Mouse (Mus musculus): Measurements from ENCODE around the gene Xrcc2.

DNA sequence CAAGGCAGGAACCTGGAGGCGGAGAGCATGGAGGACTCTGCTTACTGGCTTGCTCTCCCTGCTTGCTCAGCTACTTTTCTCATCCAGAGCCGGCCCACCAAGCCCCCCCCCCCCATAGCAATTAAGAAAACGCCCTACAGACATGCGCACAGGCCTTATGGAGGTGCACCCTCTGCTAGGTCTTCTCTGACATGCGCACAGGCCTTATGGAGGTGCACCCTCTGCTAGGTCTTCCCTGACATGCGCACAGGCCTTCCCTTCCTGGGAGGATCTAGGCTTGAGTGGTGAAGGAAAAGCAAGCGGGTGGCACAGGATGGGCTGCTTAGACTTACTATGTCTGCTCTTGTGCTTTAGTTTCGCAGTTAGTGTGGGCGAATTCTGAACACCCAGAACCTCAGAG, 37.3 kb downstream of the Xrcc2 start:
- TF ChIP-seq CTCF (IDR thresholded peaks at IDR 0.05; ENCODE audit: low read depth), result no peak
- TF ChIP-seq EP300 (IDR thresholded peaks at IDR 0.05; ENCODE audit: low read depth), result no peak
